Comparison of ENCODE assay signal across 16 mouse cellular contexts in the genomic region with DNA sequence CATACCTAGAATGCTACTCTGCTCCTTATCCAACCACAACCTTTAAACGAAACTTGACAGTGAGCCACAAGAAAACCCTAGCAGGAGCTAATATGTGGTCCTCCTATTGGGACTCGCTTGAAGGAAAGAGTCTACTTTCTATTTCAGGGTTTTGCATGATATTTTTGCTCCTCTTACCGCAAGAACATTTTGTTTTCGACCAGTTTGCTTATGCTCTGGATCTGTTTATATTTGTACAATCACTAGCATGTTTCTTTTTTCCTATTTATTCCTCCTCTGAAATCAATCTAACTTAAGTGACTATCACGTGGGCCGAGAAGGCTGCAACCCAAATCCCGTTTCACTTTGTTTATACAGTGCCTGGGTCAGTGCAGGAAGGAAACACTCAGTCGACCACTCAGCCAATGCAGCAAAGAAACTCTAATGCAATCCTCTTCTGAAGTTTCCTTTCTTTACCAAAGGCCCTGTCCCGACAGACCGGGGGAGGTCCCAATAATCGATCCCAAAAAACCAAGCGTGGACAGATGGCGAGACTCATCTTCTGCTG. TPM values are rescaled to one million over a fixed set of nuclear protein-coding genes. Genes with fewer than 3 reads are reported as not detected.
A peak's percentile ranks its signal among the peaks of the same experiment; 100 is the strongest.
DNase-seq lines count a peak whose midpoint lies in the region; ATAC-seq and TF ChIP-seq lines count a peak whose summit lies in the region.
"Had no signal": no experiment of that assay in that cellular context is flagged by ENCODE, and none has a peak within 500 bp of the region (broad histone marks: within the 10 kb centered on the region; RNA-seq: fewer than 3 reads in every experiment).

No protein-coding gene starts in this region.

- no peak for TF ChIP-seq CTCF in lung, adult 2 months (IDR thresholded peaks at IDR 0.05; ENCODE audit: insufficient read depth, low read length)
- no peak for TF ChIP-seq CTCF in stomach, postnatal 0 days (IDR thresholded peaks at IDR 0.05; ENCODE audit: low read depth)

- no peaks in the 10 kb centered on the region for H3K36me3 ChIP-seq in intestine, embryonic 14.5 days (ENCODE audit: control insufficient read depth, insufficient read depth, low read length)
- no peaks in the 10 kb centered on the region for H3K36me3 ChIP-seq in stomach, postnatal 0 days (ENCODE audit: control insufficient read depth, insufficient read depth, low read length)
- H3K36me3 ChIP-seq: forebrain, embryonic 15.5 days; G1E; kidney, embryonic 15.5 days; limb, embryonic 13.5 days; midbrain, embryonic 12.5 days had no signal

- TF ChIP-seq POLR2A in lung, adult 2 months (IDR thresholded peaks at IDR 0.05; ENCODE audit: borderline replicate concordance, extremely low read depth, low read depth, low read length): no peak

- H3K9me3 ChIP-seq in intestine, embryonic 14.5 days (ENCODE audit: control insufficient read depth, low read length): no peaks in the 10 kb centered on the region
- no peaks in the 10 kb centered on the region for H3K9me3 ChIP-seq in stomach, postnatal 0 days (ENCODE audit: control insufficient read depth, low read length)
- H3K9me3 ChIP-seq: forebrain, embryonic 15.5 days; G1E; kidney, embryonic 15.5 days; limb, embryonic 13.5 days; midbrain, embryonic 12.5 days had no signal

- no peak for TF ChIP-seq EP300 in stomach, postnatal 0 days (optimal IDR thresholded peaks at IDR 0.05)

- DNase-seq in lung, adult 18-20 months: peak; percentile 22 to 35
- no peak for DNase-seq in lung, adult 2 months
- no peak for DNase-seq in intestine, embryonic 14.5 days (ENCODE audit: low spot score)
- DNase-seq in lung, postnatal 10 days: peak; percentile 46
- DNase-seq in stomach, postnatal 0 days (ENCODE audit: low spot score): no peak
- DNase-seq in neural tube, embryonic 10.5 days (ENCODE audit: extremely low spot score, low spot score): no peak
- no peak for DNase-seq in right cerebral cortex, adult 18-20 months
- DNase-seq: cerebellum, postnatal 14 days; liver, postnatal 0 days; retina, postnatal 1 day had no signal

- no peak overlapping the region for H3K4me3 ChIP-seq in lung, adult 2 months (replicated peaks; ENCODE audit: extremely low read depth, low read depth, low read length)
- H3K4me3 ChIP-seq in intestine, embryonic 14.5 days (ENCODE audit: low read depth, low read length): no peak overlapping the region
- H3K4me3 ChIP-seq in stomach, postnatal 0 days (ENCODE audit: low read depth, low read length): no peak overlapping the region
- H3K4me3 ChIP-seq: forebrain, embryonic 15.5 days; kidney, embryonic 15.5 days; limb, embryonic 13.5 days; midbrain, embryonic 12.5 days had no signal

- WGBS in lung, adult 2 months: 24% methylated on average over 13 of the region's 13 CpGs
- WGBS in intestine, embryonic 14.5 days: 55% methylated on average over 13 of the region's 13 CpGs
- WGBS in stomach, postnatal 0 days: 41% methylated on average over 13 of the region's 13 CpGs

- no peak overlapping the region for H3K9ac ChIP-seq in intestine, embryonic 14.5 days (ENCODE audit: low read length)
- H3K9ac ChIP-seq in stomach, postnatal 0 days (ENCODE audit: low read length): no peak overlapping the region; the same call in 1 of the 2 replicates
- H3K9ac ChIP-seq: forebrain, embryonic 15.5 days; kidney, embryonic 15.5 days; limb, embryonic 13.5 days; liver, postnatal 0 days; midbrain, embryonic 12.5 days had no signal

- no peak overlapping the region for H3K4me2 ChIP-seq in intestine, embryonic 14.5 days (ENCODE audit: low read length)
- H3K4me2 ChIP-seq in stomach, postnatal 0 days (replicated peaks; ENCODE audit: low read depth): no peak overlapping the region
- H3K4me2 ChIP-seq: forebrain, embryonic 15.5 days; kidney, embryonic 15.5 days; limb, embryonic 13.5 days; midbrain, embryonic 12.5 days had no signal

- no peak for ATAC-seq in intestine, embryonic 14.5 days (replicated peaks; ENCODE audit: low FRiP score, low TSS enrichment, low read depth)
- 0 out of 2 replicates have a peak, but pooled peaks have one; percentile 57 for ATAC-seq in stomach, postnatal 0 days (ENCODE audit: low FRiP score, low TSS enrichment)
- ATAC-seq: forebrain, embryonic 15.5 days; liver, postnatal 0 days had no signal

- no peaks in the 10 kb centered on the region for H3K27me3 ChIP-seq in intestine, embryonic 14.5 days (replicated peaks; ENCODE audit: control insufficient read depth, insufficient read depth, low read length)
- no peaks in the 10 kb centered on the region for H3K27me3 ChIP-seq in stomach, postnatal 0 days (ENCODE audit: control insufficient read depth, insufficient read depth, low read length)
- H3K27me3 ChIP-seq: forebrain, embryonic 15.5 days; kidney, embryonic 15.5 days; midbrain, embryonic 12.5 days had no signal

- H3K27ac ChIP-seq in intestine, embryonic 14.5 days (ENCODE audit: low read depth): peak overlapping the region; percentile 54; the same call in 1 of the 2 replicates
- H3K27ac ChIP-seq in stomach, postnatal 0 days (replicated peaks): peak overlapping the region; percentile 45; the same call in 1 of the 2 replicates
- H3K27ac ChIP-seq: forebrain, embryonic 15.5 days; kidney, embryonic 15.5 days; limb, embryonic 13.5 days; midbrain, embryonic 12.5 days had no signal

- H3K4me1 ChIP-seq in lung, adult 2 months (ENCODE audit: control insufficient read depth, insufficient read depth, low read length): peaks cover 9% of the 10 kb centered on the region
- peaks cover 12% of the 10 kb centered on the region for H3K4me1 ChIP-seq in intestine, embryonic 14.5 days (replicated peaks; ENCODE audit: control insufficient read depth, insufficient read depth, low read length)
- no peaks in the 10 kb centered on the region for H3K4me1 ChIP-seq in stomach, postnatal 0 days (replicated peaks; ENCODE audit: control insufficient read depth, insufficient read depth)
- H3K4me1 ChIP-seq: forebrain, embryonic 15.5 days had no signal

RNA-seq across cellular contexts. Expression of gene Actbl2, which starts 15.0 kb away (rescaled TPM):
- not detected in 2 replicates for polyA plus RNA-seq in lung, adult 2 months (2012; rRNA removed)
- polyA plus RNA-seq in intestine, embryonic 14.5 days (2014; fragmentation: Nextera tagmentation; extraction: Ambion mirVana): not detected in 2 replicates
- not detected in 2 replicates for polyA plus RNA-seq in stomach, postnatal 0 days (2015; fragmentation: Nextera tagmentation; extraction: Ambion mirVana)
- polyA plus RNA-seq: forebrain, embryonic 15.5 days; G1E; heart, embryonic 14.5 days; kidney, embryonic 15.5 days; limb, embryonic 13.5 days; liver, postnatal 0 days; midbrain, embryonic 12.5 days had no signal

Comparison
In these comparisons a context has a peak if more than half of its experiments do, and no peak if none do; other contexts are left out.
1. DNase-seq: peak in lung, adult 18-20 months (2 of 2) and lung, postnatal 10 days (single experiment); none in lung, adult 2 months (single experiment), intestine, embryonic 14.5 days (single experiment), stomach, postnatal 0 days (single experiment), neural tube, embryonic 10.5 days (single experiment) and right cerebral cortex, adult 18-20 months (single experiment).